Mouse (Mus musculus) ZHBTc4 (cell line): ENCODE measurements around the gene Lgals1.
A peak's percentile ranks its signal among the peaks of the same experiment; 100 is the strongest.

ENCODE experiments used
- DNase-seq: peaks from one replicate; pipeline ENCODE4 v3.0.0-alpha.2; 2011; ENCODE audit warnings: low read depth, low spot score

Gene Lgals1

GRCm38 (mm10) chr15:78937311-78937710, 10.8 kb downstream of the Lgals1 start:
- DNase-seq, result peak; percentile 46

- DNase-seq, result no peak
Observed at GRCm38 (mm10) chr15:78937963-78938362, 11.4 kb downstream of the Lgals1 start.

- no peak for DNase-seq
Observed at GRCm38 (mm10) chr15:78940325-78940724, 13.8 kb downstream of the Lgals1 start.

GRCm38 (mm10) chr15:78942663-78943062, 16.1 kb downstream of the Lgals1 start:
- peak; percentile 82 for DNase-seq

- DNase-seq, result no peak
Observed at GRCm38 (mm10) chr15:78946232-78946631, 19.7 kb downstream of the Lgals1 start.

GRCm38 (mm10) chr15:78947657-78948056, 21.1 kb downstream of the Lgals1 start, which contains the start of gene Triobp:
Gene Triobp, plus strand, starts transcription at chr15:78947724.
- DNase-seq, result peak; percentile 77

GRCm38 (mm10) chr15:78948152-78948725, 21.7 kb downstream of the Lgals1 start:
- no peak for DNase-seq

- no peak for DNase-seq
Observed at GRCm38 (mm10) chr15:78948883-78949282, 22.4 kb downstream of the Lgals1 start.

- no peak for DNase-seq
Observed at GRCm38 (mm10) chr15:78955663-78956062, 29.1 kb downstream of the Lgals1 start.

GRCm38 (mm10) chr15:78956351-78956750, 29.8 kb downstream of the Lgals1 start:
- peak; percentile 73 for DNase-seq

- no peak for DNase-seq
Observed at GRCm38 (mm10) chr15:78957021-78957420, 30.5 kb downstream of the Lgals1 start.

GRCm38 (mm10) chr15:78959537-78959936, 33.0 kb downstream of the Lgals1 start:
- peak; percentile 55 for DNase-seq

GRCm38 (mm10) chr15:78960088-78960487, 33.6 kb downstream of the Lgals1 start:
- DNase-seq, result no peak

- peak; percentile 83 for DNase-seq
Observed at GRCm38 (mm10) chr15:78962885-78963284, 36.4 kb downstream of the Lgals1 start.

GRCm38 (mm10) chr15:78971626-78972025, 45.1 kb downstream of the Lgals1 start:
- DNase-seq, result no peak

- no peak for DNase-seq
Observed at GRCm38 (mm10) chr15:78973950-78974349, 47.4 kb downstream of the Lgals1 start.

GRCm38 (mm10) chr15:78977676-78978159, 51.2 kb downstream of the Lgals1 start:
- DNase-seq, result no peak

- DNase-seq, result no peak
Observed at GRCm38 (mm10) chr15:78978875-78979274, 52.4 kb downstream of the Lgals1 start.
